Mouse (Mus musculus) erythroblast, embryonic 14.5 days (primary cell): Measurements from ENCODE around the gene Klhl36.

Experiments
- GATA1 ChIP-seq: IDR thresholded peaks from 2 replicates; pipeline ENCODE4 v1.6.1; 2012; ENCODE audit warnings: low read length, inconsistent platforms, mixed read lengths
- TAL1 ChIP-seq: IDR thresholded peaks from 3 replicates; pipeline ENCODE4 v1.6.1; 2012; ENCODE audit warnings: low read length, inconsistent platforms, mixed read lengths

- TF ChIP-seq TAL1 (no peak), GATA1 (no peak)
Measured at GRCm38 (mm10) chr8:119829015-119829414, 33.1 kb upstream of the Klhl36 start.
